Mouse (Mus musculus) forebrain, embryonic 14.5 days (tissue): Measurements from ENCODE around the gene Gpr143. TPM values are rescaled to one million over a fixed set of nuclear protein-coding genes. Genes with fewer than 3 reads are reported as not detected.

Experiments used
- ATAC-seq: fragments of 200-750 bp; cut with Nextera tagmentation; 2 replicates; pipeline ENCODE4 v1.8.0; 2017; ENCODE audit warnings: mild to moderate bottlenecking, moderate library complexity
- DNase-seq: peaks from one replicate; pipeline ENCODE4 v3.0.0-alpha.2; 2015; ENCODE audit warnings: low spot score
- H3K27ac ChIP-seq: fragments of 300-500 bp; sonication (generic); 2 replicates; pipeline ENCODE4 v1.5.1; 2014; ENCODE audit warnings: low read depth, mild to moderate bottlenecking, control low read depth, low read length, moderate library complexity
- H3K27me3 ChIP-seq: fragments of 300-500 bp; sonication (generic); replicated peaks from 2 replicates; pipeline ENCODE4 v1.6.1; 2014; ENCODE audit warnings: low read length, control low read depth, mixed read lengths; ENCODE audit not compliant: control insufficient read depth, insufficient read depth
- H3K36me3 ChIP-seq: fragments of 300-500 bp; sonication (generic); 2 replicates; pipeline ENCODE4 v1.6.1; 2014; ENCODE audit warnings: low read length, control low read depth; ENCODE audit not compliant: control insufficient read depth, insufficient read depth
- H3K4me1 ChIP-seq: fragments of 300-500 bp; sonication (generic); 2 replicates; pipeline ENCODE4 v1.6.1; 2014; ENCODE audit warnings: antibody characterized with exemption, low read length, control low read depth; ENCODE audit not compliant: control insufficient read depth, insufficient read depth
- H3K4me2 ChIP-seq: fragments of 300-500 bp; sonication (generic); 2 replicates; pipeline ENCODE4 v1.6.1; 2014; ENCODE audit warnings: mild to moderate bottlenecking, control low read depth, low read length
- H3K4me3 ChIP-seq: fragments of 300-500 bp; sonication (generic); 2 replicates; pipeline ENCODE4 v1.5.1; 2014; ENCODE audit warnings: low read depth, low read length, control low read depth
- H3K9ac ChIP-seq: fragments of 300-500 bp; sonication (generic); 2 replicates; pipeline ENCODE4 v1.6.1; 2014; ENCODE audit warnings: mild to moderate bottlenecking, low read length, control low read depth, moderate library complexity
- H3K9me3 ChIP-seq: fragments of 300-500 bp; sonication (generic); replicated peaks from 2 replicates; pipeline ENCODE4 v1.6.1; 2016; ENCODE audit warnings: low read length, control low read depth, mixed read lengths; ENCODE audit not compliant: control insufficient read depth
- WGBS: fragments of 180-500 bp; shearing (Covaris S2); extraction: QIAGEN DNeasy Blood & Tissue Kit; methylation state at CpG from one replicate; pipeline ENCODE4 v1.1.7; 2014; 5-methylcytosine and 5-hydroxymethylcytosine counted together
- polyA plus RNA-seq: library from polyadenylated mRNA; unstranded; fragments of >200 nt; fragmentation: Nextera tagmentation; extraction: Ambion mirVana; gene quantifications from 2 replicates; pipeline ENCODE4 v1.2.1, GENCODE M21; 2014

The Gpr143 gene
- 0.25 and 0.37 TPM in 2 replicates for polyA plus RNA-seq

DNA sequence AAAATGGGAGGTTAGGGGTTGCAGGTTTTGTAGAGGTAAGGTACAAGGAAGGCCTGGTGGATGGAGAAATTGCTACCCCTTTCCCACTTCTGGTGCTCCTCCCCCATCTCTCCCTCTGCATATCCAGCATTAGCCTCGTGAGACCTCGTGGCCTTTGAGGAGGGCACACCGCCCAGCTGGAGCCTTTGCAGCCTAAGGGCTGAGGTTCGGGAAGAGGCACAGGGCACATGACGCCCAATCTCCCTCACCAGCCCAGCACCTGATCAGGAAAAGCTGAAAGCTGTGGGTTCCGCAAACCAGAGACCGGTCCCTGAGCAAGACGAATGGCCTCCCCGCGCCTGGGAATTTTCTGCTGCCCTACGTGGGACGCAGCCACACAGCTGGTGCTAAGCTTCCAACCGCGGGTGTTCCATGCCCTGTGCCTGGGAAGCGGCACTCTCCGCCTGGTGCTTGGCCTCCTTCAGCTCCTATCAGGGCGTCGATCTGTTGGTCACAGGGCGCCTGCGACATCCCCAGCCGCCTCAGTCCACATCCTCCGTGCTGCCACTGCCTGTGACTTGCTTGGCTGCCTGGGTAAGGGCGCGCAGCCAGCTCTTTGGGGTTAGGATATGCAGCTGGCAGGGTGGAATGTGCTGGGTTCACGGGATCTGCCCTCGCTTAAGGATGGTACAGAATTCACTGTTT, at the start of gene Gpr143:
TSS of gene Gpr143 (plus strand) at position 202 of the 684 bp plus-strand sequence.
- Histone ChIP-seq H3K4me3 (peak within 1 kb of the TSS; percentile 18), H3K27ac (no peak within 1 kb of the TSS), H3K9me3 (no peaks in the 10 kb centered on the region), H3K4me2 (peak within 1 kb of the TSS; percentile 46), H3K4me1 (no peaks in the 10 kb centered on the region), H3K27me3 (no peaks in the 10 kb centered on the region), H3K9ac (no peak within 1 kb of the TSS), H3K36me3 (no peaks in the 10 kb centered on the region)
- DNase-seq (peak; percentile 3), ATAC-seq (peak; percentile 10; the same call in 1 of the 2 replicates)
- 30% methylated on average over 25 of the region's 26 CpGs for WGBS

DNA sequence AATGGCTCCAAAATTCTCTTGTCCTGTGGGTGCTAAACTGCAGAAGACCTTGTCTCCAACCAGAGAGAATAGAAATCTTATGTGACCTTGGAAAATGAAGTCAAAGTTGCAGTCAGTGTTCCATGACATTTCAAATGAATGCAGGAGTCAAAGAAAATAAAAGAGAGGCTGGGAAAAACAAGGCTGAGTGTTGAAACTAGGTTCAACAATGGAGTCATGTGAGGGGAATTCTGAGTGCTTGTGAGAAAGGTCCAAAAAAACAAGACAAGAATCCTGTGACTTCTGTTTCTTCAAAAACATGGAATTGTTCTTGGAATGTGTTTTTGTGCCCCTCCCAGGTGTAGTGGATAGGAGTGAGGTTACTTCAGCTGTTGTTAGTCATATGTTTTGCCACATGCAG, 46.4 kb upstream of the Gpr143 start:
- no peaks in the 10 kb centered on the region for H3K9me3 ChIP-seq

DNA sequence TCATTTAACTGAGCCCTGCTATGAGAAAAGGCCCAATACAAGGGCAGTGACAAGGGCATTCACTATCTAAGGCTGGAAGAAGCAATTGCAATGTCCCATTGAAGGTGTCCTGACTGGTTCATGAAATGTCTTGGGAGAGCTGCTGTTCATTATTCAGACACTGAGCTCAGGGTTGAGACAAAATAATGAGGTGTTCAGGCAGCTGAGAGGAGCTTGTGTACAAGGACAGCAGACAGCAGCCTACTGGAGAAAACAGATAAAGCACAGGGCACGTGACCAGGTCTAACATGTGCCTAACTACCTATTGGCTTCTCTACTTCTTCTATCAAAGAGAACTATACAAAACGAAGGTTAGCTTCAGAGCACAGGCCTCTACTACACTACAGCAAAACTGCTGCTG, 43.5 kb upstream of the Gpr143 start:
- ATAC-seq (no peak), DNase-seq (no peak)
- no peak overlapping the region for H3K4me2 ChIP-seq
- no peaks in the 10 kb centered on the region for H3K9me3 ChIP-seq
- no peaks in the 10 kb centered on the region for H3K36me3 ChIP-seq
- 60% methylated on average over 2 of the region's 2 CpGs for WGBS
- H3K4me3 ChIP-seq, result no peak overlapping the region
- no peaks in the 10 kb centered on the region for H3K4me1 ChIP-seq
- no peaks in the 10 kb centered on the region for H3K27me3 ChIP-seq
- H3K9ac ChIP-seq, result no peak overlapping the region
- H3K27ac ChIP-seq, result no peak overlapping the region

More for the DNA sequence above, 46.4 kb upstream of the Gpr143 start:
- no peaks in the 10 kb centered on the region for H3K4me1 ChIP-seq
- H3K27ac ChIP-seq, result no peak overlapping the region
- H3K4me2 ChIP-seq, result no peak overlapping the region
- no peaks in the 10 kb centered on the region for H3K36me3 ChIP-seq
- H3K27me3 ChIP-seq, result no peaks in the 10 kb centered on the region
- DNase-seq, result no peak
- ATAC-seq, result no peak
- H3K9ac ChIP-seq, result no peak overlapping the region
- H3K4me3 ChIP-seq, result no peak overlapping the region

DNA sequence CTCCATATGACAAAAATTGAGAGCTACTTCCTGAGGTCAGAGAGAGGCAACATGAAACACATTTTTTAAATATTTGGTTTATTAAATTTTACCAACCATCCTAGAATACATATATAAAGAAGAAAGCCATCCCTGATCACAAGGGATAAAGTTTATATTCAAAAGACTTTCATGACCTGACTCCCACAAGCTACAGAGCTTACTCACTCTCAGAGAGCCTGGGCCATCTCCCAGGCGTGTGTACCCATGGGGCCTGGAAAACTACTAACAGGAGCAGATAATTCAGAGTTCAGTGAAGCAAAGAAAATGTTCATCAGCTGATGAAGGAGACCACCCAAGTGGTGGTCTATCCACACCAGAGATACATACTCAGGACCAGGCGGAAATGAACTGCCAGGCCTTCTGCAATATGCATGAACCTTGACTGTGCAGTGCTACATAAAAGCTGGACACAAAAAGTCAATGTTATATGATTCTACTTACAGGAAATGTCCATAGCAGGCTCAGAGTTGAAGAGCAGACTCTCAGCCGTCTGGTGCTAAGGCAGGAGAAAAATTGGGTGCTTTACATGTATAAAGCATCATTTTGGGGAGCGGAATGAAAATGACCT, 42.9 kb upstream of the Gpr143 start:
- Histone ChIP-seq H3K27me3 (no peaks in the 10 kb centered on the region), H3K36me3 (no peaks in the 10 kb centered on the region), H3K9me3 (no peaks in the 10 kb centered on the region), H3K27ac (no peak overlapping the region), H3K9ac (no peak overlapping the region), H3K4me2 (no peak overlapping the region), H3K4me1 (no peaks in the 10 kb centered on the region), H3K4me3 (no peak overlapping the region)
- DNase-seq, result no peak
- WGBS, result 68% methylated on average over 4 of the region's 4 CpGs
- no peak for ATAC-seq

DNA sequence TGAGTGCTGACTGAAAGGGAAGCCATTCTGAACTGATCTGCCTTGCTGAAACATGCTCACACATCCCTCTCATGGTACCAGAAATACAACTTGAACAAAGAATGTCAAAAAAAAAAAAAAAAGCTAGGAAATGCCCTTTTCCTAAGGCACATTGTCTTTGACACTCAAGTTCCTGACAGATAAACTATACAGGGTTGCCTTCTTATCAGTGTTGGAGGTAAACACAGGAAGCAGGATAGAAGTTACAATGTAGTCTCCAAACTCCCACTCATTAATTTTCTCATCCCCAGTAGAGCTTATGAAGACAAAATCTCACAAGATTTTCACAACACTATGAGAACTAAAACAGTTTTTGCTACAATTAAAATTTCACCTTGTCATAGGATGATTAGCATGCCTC, 38.1 kb upstream of the Gpr143 start:
- H3K4me3 ChIP-seq, result no peak overlapping the region
- H3K4me2 ChIP-seq, result no peak overlapping the region
- no peaks in the 10 kb centered on the region for H3K36me3 ChIP-seq
- no peak for ATAC-seq
- no peaks in the 10 kb centered on the region for H3K4me1 ChIP-seq
- H3K9me3 ChIP-seq, result no peaks in the 10 kb centered on the region
- H3K27me3 ChIP-seq, result no peaks in the 10 kb centered on the region
- H3K27ac ChIP-seq, result no peak overlapping the region
- no peak overlapping the region for H3K9ac ChIP-seq
- no peak for DNase-seq

DNA sequence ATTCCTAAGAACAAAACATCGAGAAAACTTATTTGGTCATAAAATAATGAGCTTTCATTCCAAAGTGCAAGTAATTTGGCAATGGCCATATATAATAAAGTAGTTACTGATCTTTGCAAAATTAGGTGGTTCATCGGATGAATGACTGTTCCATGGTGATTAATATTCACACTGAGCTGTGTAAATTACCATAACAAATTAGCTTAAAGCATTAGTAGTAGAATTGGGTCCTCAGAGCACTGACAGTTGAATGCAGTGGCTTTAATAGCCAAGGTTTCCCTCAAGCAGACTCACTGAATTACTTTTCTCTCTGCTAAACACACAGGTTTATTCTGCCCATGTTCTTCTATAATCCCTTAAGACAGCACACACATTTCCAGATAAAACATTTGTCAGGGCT, 35.8 kb upstream of the Gpr143 start:
- H3K9me3 ChIP-seq, result no peaks in the 10 kb centered on the region
- no peak overlapping the region for H3K9ac ChIP-seq
- no peaks in the 10 kb centered on the region for H3K4me1 ChIP-seq
- no peak overlapping the region for H3K4me2 ChIP-seq
- H3K4me3 ChIP-seq, result no peak overlapping the region
- 49% methylated on average over 2 of the region's 2 CpGs for WGBS
- peak; percentile 47 for DNase-seq
- no peak overlapping the region for H3K27ac ChIP-seq
- no peaks in the 10 kb centered on the region for H3K27me3 ChIP-seq
- H3K36me3 ChIP-seq, result no peaks in the 10 kb centered on the region
- ATAC-seq, result peak; percentile 77

DNA sequence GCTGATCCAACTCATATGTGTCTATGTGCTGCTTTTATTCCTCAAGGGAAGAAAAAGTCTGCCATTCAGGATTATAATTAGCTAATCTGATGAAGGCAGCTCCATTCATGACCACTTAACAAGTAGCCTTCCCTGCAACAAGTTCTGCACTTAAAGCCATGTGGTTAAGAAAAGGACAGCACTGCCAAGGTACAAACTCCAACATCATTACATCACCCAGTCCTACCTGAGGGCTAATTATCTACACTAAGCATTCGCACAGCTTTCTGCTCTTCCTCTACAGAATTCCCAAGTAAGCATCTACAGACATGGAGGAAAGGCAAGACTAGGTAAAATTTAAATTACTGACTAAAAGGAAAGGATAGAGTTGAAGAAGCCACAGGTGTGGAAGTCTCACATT, 25.9 kb upstream of the Gpr143 start:
- Histone ChIP-seq H3K9ac (no peak overlapping the region), H3K36me3 (no peaks in the 10 kb centered on the region), H3K4me3 (no peak overlapping the region), H3K4me2 (no peak overlapping the region), H3K27ac (no peak overlapping the region), H3K4me1 (no peaks in the 10 kb centered on the region), H3K9me3 (no peaks in the 10 kb centered on the region), H3K27me3 (no peaks in the 10 kb centered on the region)
- ATAC-seq (no peak), DNase-seq (no peak)
- 70% methylated on average over 1 of the region's 1 CpGs for WGBS

DNA sequence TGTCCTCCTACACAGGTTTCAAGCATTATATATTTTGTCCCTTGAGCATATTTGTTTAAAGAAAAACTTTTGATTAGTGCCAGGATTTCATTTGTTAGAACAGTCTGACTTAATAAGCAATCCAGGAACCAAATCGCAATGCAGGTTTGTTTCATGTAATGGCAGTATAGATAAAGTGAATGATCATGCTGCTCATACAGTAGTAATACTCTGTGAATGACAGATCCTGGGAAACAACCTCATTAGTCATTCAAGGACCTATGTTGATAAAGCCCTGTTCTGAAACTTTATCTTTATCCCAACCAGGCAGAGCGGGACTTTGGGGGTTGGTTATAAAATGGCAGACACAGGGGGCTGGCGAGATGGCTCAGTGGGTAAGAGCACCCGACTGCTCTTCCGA, 25.4 kb upstream of the Gpr143 start:
- H3K27ac ChIP-seq, result no peak overlapping the region
- H3K4me3 ChIP-seq, result no peak overlapping the region
- H3K4me2 ChIP-seq, result no peak overlapping the region
- H3K4me1 ChIP-seq, result no peaks in the 10 kb centered on the region
- no peak for ATAC-seq
- H3K36me3 ChIP-seq, result no peaks in the 10 kb centered on the region
- 82% methylated on average over 5 of the region's 5 CpGs for WGBS
- H3K27me3 ChIP-seq, result no peaks in the 10 kb centered on the region
- DNase-seq, result no peak
- H3K9me3 ChIP-seq, result no peaks in the 10 kb centered on the region
- H3K9ac ChIP-seq, result no peak overlapping the region

DNA sequence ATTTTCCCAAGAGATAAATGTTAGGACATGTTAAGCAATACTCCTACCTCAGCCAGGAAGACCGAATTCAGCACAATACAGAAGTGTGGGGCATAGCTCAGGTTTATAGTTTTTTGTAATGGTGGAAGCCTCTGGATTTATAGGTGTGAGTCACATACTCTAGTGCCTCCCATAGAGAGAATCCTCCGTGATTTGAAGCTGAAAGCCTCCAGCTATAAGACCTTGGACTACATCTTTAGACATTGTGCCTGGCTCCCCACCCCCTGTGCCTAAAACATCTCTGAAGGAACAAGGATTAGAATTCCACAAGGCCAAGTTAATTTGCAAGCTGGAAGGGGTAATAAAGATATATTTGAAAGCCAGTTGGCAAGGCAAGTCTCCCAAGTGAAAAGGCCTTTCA, 19.3 kb upstream of the Gpr143 start:
- Histone ChIP-seq H3K4me2 (no peak overlapping the region), H3K4me1 (no peaks in the 10 kb centered on the region), H3K4me3 (no peak overlapping the region), H3K9me3 (no peaks in the 10 kb centered on the region), H3K9ac (no peak overlapping the region), H3K27ac (no peak overlapping the region), H3K27me3 (no peaks in the 10 kb centered on the region), H3K36me3 (no peaks in the 10 kb centered on the region)
- no peak for ATAC-seq
- DNase-seq, result no peak
- 40% methylated on average over 2 of the region's 2 CpGs for WGBS
